Mouse (Mus musculus) limb, embryonic 13.5 days (tissue): ENCODE measurements around the gene Smcr8. TPM values are rescaled to one million over a fixed set of nuclear protein-coding genes. Genes with fewer than 3 reads are reported as not detected.

Experiments
- ATAC-seq: fragments of 200-750 bp; cut with Nextera tagmentation; 2 replicates; pipeline ENCODE4 v1.8.0; 2017; ENCODE audit warnings: low read depth, moderate number of reproducible peaks, moderate TSS enrichment; ENCODE audit not compliant: low FRiP score
- H3K27ac ChIP-seq: fragments of 300-500 bp; sonication (generic); 2 replicates; pipeline ENCODE4 v1.5.1; 2015; ENCODE audit warnings: inconsistent platforms, mild to moderate bottlenecking, moderate library complexity
- H3K27me3 ChIP-seq: fragments of 300-500 bp; sonication (generic); 2 replicates; pipeline ENCODE4 v1.6.1; 2015; ENCODE audit warnings: mild to moderate bottlenecking, inconsistent platforms
- H3K36me3 ChIP-seq: fragments of 300-500 bp; sonication (generic); 2 replicates; pipeline ENCODE4 v1.6.1; 2015; ENCODE audit warnings: inconsistent platforms, mild to moderate bottlenecking, moderate library complexity
- H3K4me1 ChIP-seq: fragments of 300-500 bp; sonication (generic); 2 replicates; pipeline ENCODE4 v1.6.1; 2015; ENCODE audit warnings: inconsistent platforms
- H3K4me2 ChIP-seq: fragments of 300-500 bp; sonication (generic); replicated peaks from 2 replicates; pipeline ENCODE4 v1.6.1; 2015; ENCODE audit warnings: inconsistent platforms, mild to moderate bottlenecking, moderate library complexity
- H3K4me3 ChIP-seq: fragments of 300-500 bp; sonication (generic); 2 replicates; pipeline ENCODE4 v1.5.1; 2015; ENCODE audit warnings: moderate library complexity, mild to moderate bottlenecking, inconsistent platforms
- H3K9ac ChIP-seq: fragments of 300-500 bp; sonication (generic); 2 replicates; pipeline ENCODE4 v1.6.1; 2015; ENCODE audit warnings: mild to moderate bottlenecking, inconsistent platforms
- H3K9me3 ChIP-seq: fragments of 300-500 bp; sonication (generic); 2 replicates; pipeline ENCODE4 v1.6.1; 2016; ENCODE audit warnings: inconsistent platforms
- WGBS: fragments of 180-500 bp; shearing (Covaris S2); methylation state at CpG from one replicate; pipeline ENCODE4 v1.1.7; 2015; 5-methylcytosine and 5-hydroxymethylcytosine counted together
- polyA plus RNA-seq: library from polyadenylated mRNA; unstranded; fragments of >200 nt; fragmentation: Nextera tagmentation; extraction: Ambion mirVana; gene quantifications from 2 replicates; pipeline ENCODE4 v1.2.1, GENCODE M21; 2015

Gene Smcr8
- polyA plus RNA-seq, 1 experiment from 2014 or later: 7.0 TPM

GRCm38 (mm10) chr11:60766969-60767368, 10.4 kb upstream of the Smcr8 start:
- H3K4me2 ChIP-seq: no peak overlapping the region
- H3K9me3 ChIP-seq: peaks cover 5% of the 10 kb centered on the region; the same call in 1 of the 2 replicates
- H3K27me3 ChIP-seq: no peaks in the 10 kb centered on the region
- H3K4me1 ChIP-seq: no peaks in the 10 kb centered on the region
- no peak overlapping the region for H3K4me3 ChIP-seq
- no peak overlapping the region for H3K27ac ChIP-seq
- peaks cover 21% of the 10 kb centered on the region for H3K36me3 ChIP-seq
- no peak overlapping the region for H3K9ac ChIP-seq
- ATAC-seq: no peak
- 90% methylated on average over 4 of the region's 4 CpGs for WGBS

GRCm38 (mm10) chr11:60769322-60769721, 8.0 kb upstream of the Smcr8 start:
- H3K4me1 ChIP-seq: peaks cover 7% of the 10 kb centered on the region; the same call in 1 of the 2 replicates
- WGBS: 84% methylated on average over 2 of the region's 2 CpGs
- H3K27me3 ChIP-seq: no peaks in the 10 kb centered on the region
- no peak for ATAC-seq
- no peak overlapping the region for H3K9ac ChIP-seq
- no peak overlapping the region for H3K27ac ChIP-seq
- H3K4me2 ChIP-seq: no peak overlapping the region
- peaks cover 5% of the 10 kb centered on the region; the same call in 1 of the 2 replicates for H3K9me3 ChIP-seq
- no peak overlapping the region for H3K4me3 ChIP-seq
- H3K36me3 ChIP-seq: peaks cover 10% of the 10 kb centered on the region

- Histone ChIP-seq H3K4me3 (no peak overlapping the region), H3K4me2 (no peak overlapping the region), H3K27me3 (no peaks in the 10 kb centered on the region), H3K36me3 (no peaks in the 10 kb centered on the region), H3K9me3 (no peaks in the 10 kb centered on the region), H3K27ac (no peak overlapping the region), H3K9ac (no peak overlapping the region), H3K4me1 (peaks cover 21% of the 10 kb centered on the region)
- no peak for ATAC-seq
- 81% methylated on average over 3 of the region's 3 CpGs for WGBS
Measured at GRCm38 (mm10) chr11:60770776-60771175, 6.5 kb upstream of the Smcr8 start.

GRCm38 (mm10) chr11:60772161-60772560, 5.2 kb upstream of the Smcr8 start:
- Histone ChIP-seq H3K4me3 (no peak overlapping the region), H3K9me3 (no peaks in the 10 kb centered on the region), H3K36me3 (no peaks in the 10 kb centered on the region), H3K4me1 (peaks cover 26% of the 10 kb centered on the region), H3K4me2 (no peak overlapping the region), H3K27me3 (no peaks in the 10 kb centered on the region), H3K9ac (no peak overlapping the region), H3K27ac (no peak overlapping the region)
- ATAC-seq: no peak
- 77% methylated on average over 4 of the region's 4 CpGs for WGBS

GRCm38 (mm10) chr11:60774158-60774689, 3.1 kb upstream of the Smcr8 start:
- Histone ChIP-seq H3K36me3 (peaks cover 9% of the 10 kb centered on the region), H3K4me2 (no peak overlapping the region), H3K9ac (no peak overlapping the region), H3K4me3 (no peak overlapping the region), H3K4me1 (peaks cover 41% of the 10 kb centered on the region), H3K27ac (no peak overlapping the region), H3K27me3 (no peaks in the 10 kb centered on the region), H3K9me3 (no peaks in the 10 kb centered on the region)
- 92% methylated on average over 3 of the region's 3 CpGs for WGBS
- no peak for ATAC-seq

GRCm38 (mm10) chr11:60774841-60775240, 2.5 kb upstream of the Smcr8 start:
- H3K4me2 ChIP-seq: peak overlapping the region; percentile 91
- H3K36me3 ChIP-seq: peaks cover 15% of the 10 kb centered on the region
- no peak overlapping the region for H3K27ac ChIP-seq
- H3K4me3 ChIP-seq: peak overlapping the region; percentile 83; the same call in 1 of the 2 replicates
- ATAC-seq: no peak
- H3K4me1 ChIP-seq: peaks cover 47% of the 10 kb centered on the region
- no peaks in the 10 kb centered on the region for H3K9me3 ChIP-seq
- peak overlapping the region; percentile 84; the same call in 1 of the 2 replicates for H3K9ac ChIP-seq
- WGBS: 82% methylated on average over 1 of the region's 1 CpGs
- H3K27me3 ChIP-seq: no peaks in the 10 kb centered on the region

GRCm38 (mm10) chr11:60775578-60775977, 1.7 kb upstream of the Smcr8 start:
- ATAC-seq: no peak
- H3K9ac ChIP-seq: peak overlapping the region; percentile 84
- peak overlapping the region; percentile 91 for H3K4me2 ChIP-seq
- H3K36me3 ChIP-seq: peaks cover 23% of the 10 kb centered on the region
- no peaks in the 10 kb centered on the region for H3K9me3 ChIP-seq
- 58% methylated on average over 6 of the region's 6 CpGs for WGBS
- peaks cover 54% of the 10 kb centered on the region for H3K4me1 ChIP-seq
- peak overlapping the region; percentile 83 for H3K4me3 ChIP-seq
- no peaks in the 10 kb centered on the region for H3K27me3 ChIP-seq
- H3K27ac ChIP-seq: no peak overlapping the region

GRCm38 (mm10) chr11:60776107-60776828, 1.1 kb upstream of the Smcr8 start:
- WGBS: 3% methylated on average over 17 of the region's 17 CpGs
- 0 out of 2 replicates have a peak overlapping the region, but pooled peaks have one; percentile 88 for H3K27ac ChIP-seq
- peaks cover 61% of the 10 kb centered on the region for H3K4me1 ChIP-seq
- H3K9me3 ChIP-seq: no peaks in the 10 kb centered on the region
- peak overlapping the region; percentile 83 for H3K4me3 ChIP-seq
- ATAC-seq: no peak
- peak overlapping the region; percentile 84 for H3K9ac ChIP-seq
- H3K27me3 ChIP-seq: no peaks in the 10 kb centered on the region
- H3K36me3 ChIP-seq: peaks cover 28% of the 10 kb centered on the region
- peak overlapping the region; percentile 91 for H3K4me2 ChIP-seq

- 27% methylated on average over 16 of the region's 16 CpGs for WGBS
- H3K27me3 ChIP-seq: no peaks in the 10 kb centered on the region
- ATAC-seq: no peak
- H3K4me1 ChIP-seq: peaks cover 74% of the 10 kb centered on the region
- peaks cover 41% of the 10 kb centered on the region for H3K36me3 ChIP-seq
- H3K27ac ChIP-seq: no peak overlapping the region
- H3K9ac ChIP-seq: peak overlapping the region; percentile 84
- peak overlapping the region; percentile 91 for H3K4me2 ChIP-seq
- no peaks in the 10 kb centered on the region for H3K9me3 ChIP-seq
- H3K4me3 ChIP-seq: peak overlapping the region; percentile 83
Measured at GRCm38 (mm10) chr11:60777801-60778370, 562 bp downstream of the Smcr8 start.

- Histone ChIP-seq H3K9ac (peak overlapping the region; percentile 53), H3K4me2 (peak overlapping the region; percentile 57), H3K4me1 (peaks cover 64% of the 10 kb centered on the region), H3K4me3 (peak overlapping the region; percentile 26), H3K27ac (no peak overlapping the region), H3K36me3 (peaks cover 60% of the 10 kb centered on the region), H3K9me3 (no peaks in the 10 kb centered on the region), H3K27me3 (no peaks in the 10 kb centered on the region)
- ATAC-seq: no peak
- 93% methylated on average over 10 of the region's 10 CpGs for WGBS
Measured at GRCm38 (mm10) chr11:60779673-60780189, 2.4 kb downstream of the Smcr8 start.

- 88% methylated on average over 8 of the region's 8 CpGs for WGBS
- Histone ChIP-seq H3K9me3 (no peaks in the 10 kb centered on the region), H3K27ac (no peak overlapping the region), H3K27me3 (no peaks in the 10 kb centered on the region), H3K4me2 (no peak overlapping the region), H3K36me3 (peaks cover 93% of the 10 kb centered on the region), H3K4me1 (peaks cover 32% of the 10 kb centered on the region), H3K4me3 (no peak overlapping the region), H3K9ac (0 out of 2 replicates have a peak overlapping the region, but pooled peaks have one; percentile 8)
- ATAC-seq: no peak
Measured at GRCm38 (mm10) chr11:60784179-60784922, 7.0 kb downstream of the Smcr8 start.
